Mouse (Mus musculus): Measurements from ENCODE around the gene Zfp276.

- no peak for TF ChIP-seq MYOG (IDR thresholded peaks at IDR 0.05; ENCODE audit: control insufficient read depth, extremely low read depth, insufficient read length)
- TF ChIP-seq CTCF (IDR thresholded peaks at IDR 0.05; ENCODE audit: control insufficient read depth, insufficient read depth, insufficient read length), result no peak
- no peak for TF ChIP-seq MYOD1 (IDR thresholded peaks at IDR 0.05; ENCODE audit: control insufficient read depth, insufficient read length, low read depth)
- TF ChIP-seq USF1 (IDR thresholded peaks at IDR 0.05; ENCODE audit: low read depth), result no peak
- TF ChIP-seq CEBPB (IDR thresholded peaks at IDR 0.05; ENCODE audit: low read depth), result no peak
- no peak for TF ChIP-seq MAX (IDR thresholded peaks at IDR 0.05)
Observed at GRCm38 (mm10) chr8:123248596-123248995, 5.4 kb upstream of the Zfp276 start.

Data from C2C12 (cell line).